Mouse (Mus musculus) neutrophil, adult 65 days (primary cell): ENCODE results near the gene Eid1. TPM values are rescaled to one million over a fixed set of nuclear protein-coding genes. Genes with fewer than 3 reads are reported as not detected.

Experiments
- total RNA-seq: library from RNA; stranded (reverse); gene quantifications from 2 replicates; pipeline ENCODE4 v1.2.4, GENCODE M21; 2023

Gene Eid1
- total RNA-seq: 25.2 and 28.8 TPM in 2 replicates

DNA sequence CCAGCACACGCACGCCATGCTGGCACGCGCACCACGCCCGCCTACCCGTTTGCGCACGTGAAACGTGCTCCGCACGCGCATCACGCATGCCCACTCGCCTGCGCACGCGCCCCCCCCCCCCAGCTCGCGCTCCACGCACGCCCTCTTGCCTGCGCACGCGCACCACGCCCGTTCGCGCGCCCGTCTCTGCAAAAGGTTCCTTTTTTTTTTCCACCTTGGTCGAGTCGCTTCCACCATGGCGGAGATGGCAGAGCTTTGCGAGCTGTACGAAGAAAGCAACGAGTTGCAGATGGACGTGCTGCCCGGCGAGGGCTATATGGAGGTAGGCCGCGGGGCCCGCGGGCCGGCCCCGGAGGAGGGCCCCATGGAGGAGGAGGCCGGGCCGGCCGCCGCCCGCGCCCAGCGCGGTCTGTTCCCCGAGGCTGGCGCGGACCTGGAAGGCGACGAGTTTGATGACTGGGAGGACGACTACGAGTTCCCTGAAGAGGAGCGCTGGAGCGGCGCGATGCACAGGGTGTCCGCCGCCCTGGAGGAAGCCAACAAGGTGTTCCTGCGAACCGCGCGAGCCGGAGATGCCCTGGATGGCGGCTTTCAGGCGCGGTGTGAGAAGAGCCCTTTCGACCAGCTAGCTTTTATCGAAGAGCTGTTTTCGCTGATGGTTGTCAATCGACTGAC is at the start of gene Eid1:
TSS of gene Eid1 (plus strand) at position 139 of the 675 bp plus-strand sequence.

DNA sequence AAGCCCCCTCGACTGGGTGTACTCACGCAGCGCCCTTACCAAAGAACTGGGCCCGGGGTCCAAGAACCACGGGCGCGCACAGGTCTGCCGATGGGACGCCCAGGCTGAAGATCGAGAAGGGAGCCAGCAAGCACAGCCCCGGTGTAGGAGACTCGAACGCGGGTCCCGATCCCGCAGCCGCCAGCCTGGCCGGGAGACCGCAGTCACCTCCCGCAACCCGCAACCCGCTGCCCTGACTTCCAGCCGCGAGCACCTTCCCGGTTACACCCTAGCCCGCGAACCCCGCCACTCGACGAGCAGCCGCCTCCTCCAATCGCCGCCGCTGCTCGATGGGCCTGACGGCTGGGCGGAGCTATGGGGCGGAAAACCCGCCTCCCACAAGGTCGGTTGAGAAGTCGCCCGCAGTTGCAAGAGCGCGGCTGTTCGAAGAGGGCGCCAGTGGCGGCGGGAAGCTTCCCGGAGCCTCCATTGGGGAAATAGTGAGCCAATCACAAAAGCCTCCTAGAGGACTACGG is 48.0 kb upstream of the Eid1 start, which contains the start of gene Cep152:
TSS of gene Cep152 (minus strand) at position 277 of the 515 bp plus-strand sequence.

DNA sequence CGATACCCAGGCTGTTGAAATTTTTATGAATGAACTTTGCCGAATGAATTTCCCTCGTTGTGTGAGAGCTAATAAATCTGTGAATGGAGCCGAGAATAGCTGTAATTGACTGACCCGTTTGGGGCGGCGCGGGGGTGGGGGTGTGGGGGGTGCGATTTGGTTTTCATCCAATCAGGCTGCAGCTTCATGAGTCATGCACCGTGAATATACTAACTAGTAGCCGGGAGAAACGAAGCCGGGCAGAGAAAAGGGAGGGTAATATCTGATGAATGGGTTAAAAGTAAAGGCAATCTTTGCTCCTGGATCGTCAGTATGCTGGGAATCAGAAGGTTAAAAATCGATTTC is 51.2 kb downstream of the Eid1 start, which contains the start of gene Shc4:
TSS of gene Shc4 (minus strand) at position 63 of the 345 bp plus-strand sequence.

Other genes starting within 250 kb of the Eid1 start
- not detected in 2 replicates for gene Gm9913, start 168.0 kb upstream of the Eid1 start, total RNA-seq
- 0.20 and 0.28 TPM in 2 replicates for gene Fbn1, start 165.1 kb upstream of the Eid1 start, total RNA-seq
- 12.9 and 20.0 TPM in 2 replicates for gene Cep152, start 48.0 kb upstream of the Eid1 start, total RNA-seq
- gene Shc4, start 51.1 kb downstream of the Eid1 start, total RNA-seq: 0.20 TPM in 1 of 2 replicates, not detected in the other
- 22.7 and 28.5 TPM in 2 replicates for gene Secisbp2l, start 109.8 kb downstream of the Eid1 start, total RNA-seq
- gene Galk2, start 186.0 kb downstream of the Eid1 start, total RNA-seq: 12.2 and 12.4 TPM in 2 replicates
- 49.6 and 51.6 TPM in 2 replicates for gene Cops2, start 186.0 kb downstream of the Eid1 start, total RNA-seq